Mouse (Mus musculus) neural tube, embryonic 15.5 days (tissue): ENCODE measurements around the gene Med28. TPM values are rescaled to one million over a fixed set of nuclear protein-coding genes. Genes with fewer than 3 reads are reported as not detected.

Experiments
- ATAC-seq: fragments of 200-750 bp; cut with Nextera tagmentation; 2 replicates; pipeline ENCODE4 v1.8.0; 2017; ENCODE audit warnings: mild to moderate bottlenecking, moderate TSS enrichment, moderate library complexity; ENCODE audit not compliant: low FRiP score
- H3K27ac ChIP-seq: fragments of 300-500 bp; sonication (generic); replicated peaks from 2 replicates; pipeline ENCODE4 v1.5.1; 2015; ENCODE audit warnings: mild to moderate bottlenecking, inconsistent platforms
- H3K27me3 ChIP-seq: fragments of 300-500 bp; sonication (generic); replicated peaks from 2 replicates; pipeline ENCODE4 v1.6.1; 2015; ENCODE audit warnings: inconsistent platforms
- H3K36me3 ChIP-seq: fragments of 300-500 bp; sonication (generic); 2 replicates; pipeline ENCODE4 v1.6.1; 2015; ENCODE audit warnings: inconsistent platforms
- H3K4me1 ChIP-seq: fragments of 300-500 bp; sonication (generic); 2 replicates; pipeline ENCODE4 v1.6.1; 2015; ENCODE audit warnings: inconsistent platforms
- H3K4me2 ChIP-seq: fragments of 300-500 bp; sonication (generic); 2 replicates; pipeline ENCODE4 v1.6.1; 2015; ENCODE audit warnings: inconsistent platforms, mild to moderate bottlenecking, moderate library complexity
- H3K4me3 ChIP-seq: fragments of 300-500 bp; sonication (generic); replicated peaks from 2 replicates; pipeline ENCODE4 v1.5.1; 2015; ENCODE audit warnings: mild to moderate bottlenecking, inconsistent platforms
- H3K9ac ChIP-seq: fragments of 300-500 bp; sonication (generic); replicated peaks from 2 replicates; pipeline ENCODE4 v1.6.1; 2015; ENCODE audit warnings: mild to moderate bottlenecking, inconsistent platforms
- H3K9me3 ChIP-seq: fragments of 300-500 bp; sonication (generic); replicated peaks from 2 replicates; pipeline ENCODE4 v1.6.1; 2016; ENCODE audit warnings: inconsistent platforms
- WGBS: fragments of 180-500 bp; shearing (Covaris S2); methylation state at CpG from one replicate; pipeline ENCODE4 v1.1.7; 2015; ENCODE audit warnings: mixed read lengths; 5-methylcytosine and 5-hydroxymethylcytosine counted together
- polyA plus RNA-seq: library from polyadenylated mRNA; unstranded; fragments of >200 nt; fragmentation: Nextera tagmentation; extraction: Ambion mirVana; gene quantifications from 2 replicates; pipeline ENCODE4 v1.2.1, GENCODE M21; 2015

Med28 gene
- polyA plus RNA-seq, 1 experiment from 2014 or later: 257 TPM

GRCm38 (mm10) chr5:45513511-45513910, 6.5 kb upstream of the Med28 start:
- H3K36me3 ChIP-seq: peaks cover 22% of the 10 kb centered on the region
- H3K4me1 ChIP-seq: no peaks in the 10 kb centered on the region
- H3K27me3 ChIP-seq: no peaks in the 10 kb centered on the region
- H3K9ac ChIP-seq: no peak overlapping the region
- 92% methylated on average over 2 of the region's 2 CpGs for WGBS
- H3K4me2 ChIP-seq: no peak overlapping the region
- no peak overlapping the region for H3K4me3 ChIP-seq
- no peaks in the 10 kb centered on the region for H3K9me3 ChIP-seq
- no peak overlapping the region for H3K27ac ChIP-seq
- ATAC-seq: no peak

- H3K4me1 ChIP-seq: peaks cover 4% of the 10 kb centered on the region
- no peak overlapping the region for H3K4me2 ChIP-seq
- no peak overlapping the region for H3K9ac ChIP-seq
- no peaks in the 10 kb centered on the region for H3K27me3 ChIP-seq
- H3K9me3 ChIP-seq: no peaks in the 10 kb centered on the region
- no peak overlapping the region for H3K4me3 ChIP-seq
- 90% methylated on average over 1 of the region's 1 CpGs for WGBS
- H3K27ac ChIP-seq: no peak overlapping the region
- H3K36me3 ChIP-seq: peaks cover 21% of the 10 kb centered on the region
- no peak for ATAC-seq
Observed at GRCm38 (mm10) chr5:45514599-45514998, 5.4 kb upstream of the Med28 start.

GRCm38 (mm10) chr5:45515151-45515743, 4.8 kb upstream of the Med28 start:
- H3K27me3 ChIP-seq: no peaks in the 10 kb centered on the region
- H3K4me2 ChIP-seq: no peak overlapping the region
- no peak overlapping the region for H3K4me3 ChIP-seq
- no peak overlapping the region for H3K9ac ChIP-seq
- no peak overlapping the region for H3K27ac ChIP-seq
- H3K9me3 ChIP-seq: no peaks in the 10 kb centered on the region
- H3K4me1 ChIP-seq: peaks cover 7% of the 10 kb centered on the region
- 88% methylated on average over 10 of the region's 10 CpGs for WGBS
- peaks cover 16% of the 10 kb centered on the region for H3K36me3 ChIP-seq
- ATAC-seq: no peak

- ATAC-seq: no peak
- Histone ChIP-seq H3K27me3 (no peaks in the 10 kb centered on the region), H3K4me1 (peaks cover 25% of the 10 kb centered on the region), H3K27ac (0 out of 2 replicates have a peak overlapping the region, but pooled peaks have one; percentile 84), H3K4me3 (peak overlapping the region; percentile 98), H3K36me3 (peaks cover 16% of the 10 kb centered on the region), H3K4me2 (peak overlapping the region; percentile 97), H3K9me3 (no peaks in the 10 kb centered on the region), H3K9ac (peak overlapping the region; percentile 96)
- WGBS: 9% methylated on average over 5 of the region's 5 CpGs
Observed at GRCm38 (mm10) chr5:45520809-45521110, 731 bp downstream of the Med28 start.

- Histone ChIP-seq H3K36me3 (peaks cover 25% of the 10 kb centered on the region), H3K27me3 (no peaks in the 10 kb centered on the region), H3K27ac (no peak overlapping the region), H3K4me3 (peak overlapping the region; percentile 98), H3K4me1 (peaks cover 25% of the 10 kb centered on the region), H3K9ac (peak overlapping the region; percentile 10; the same call in 1 of the 2 replicates), H3K4me2 (peak overlapping the region; percentile 97), H3K9me3 (no peaks in the 10 kb centered on the region)
- WGBS: 84% methylated on average over 6 of the region's 6 CpGs
- ATAC-seq: no peak
Observed at GRCm38 (mm10) chr5:45521601-45522000, 1.6 kb downstream of the Med28 start.

- Histone ChIP-seq H3K27ac (no peak overlapping the region), H3K27me3 (no peaks in the 10 kb centered on the region), H3K36me3 (peaks cover 57% of the 10 kb centered on the region), H3K9me3 (no peaks in the 10 kb centered on the region), H3K4me3 (no peak overlapping the region), H3K9ac (no peak overlapping the region), H3K4me2 (no peak overlapping the region), H3K4me1 (peaks cover 19% of the 10 kb centered on the region)
- WGBS: 96% methylated on average over 10 of the region's 10 CpGs
- ATAC-seq: no peak
Observed at GRCm38 (mm10) chr5:45525101-45525500, 5.1 kb downstream of the Med28 start.

- WGBS: 92% methylated on average over 4 of the region's 4 CpGs
- peaks cover 11% of the 10 kb centered on the region for H3K4me1 ChIP-seq
- H3K9me3 ChIP-seq: no peaks in the 10 kb centered on the region
- H3K27me3 ChIP-seq: no peaks in the 10 kb centered on the region
- no peak overlapping the region for H3K27ac ChIP-seq
- no peak overlapping the region for H3K4me2 ChIP-seq
- peaks cover 66% of the 10 kb centered on the region for H3K36me3 ChIP-seq
- no peak for ATAC-seq
- H3K4me3 ChIP-seq: no peak overlapping the region
- H3K9ac ChIP-seq: no peak overlapping the region
Observed at GRCm38 (mm10) chr5:45526338-45526737, 6.3 kb downstream of the Med28 start.

- Histone ChIP-seq H3K36me3 (peaks cover 73% of the 10 kb centered on the region), H3K27ac (no peak overlapping the region), H3K4me1 (0 out of 2 replicates have a peak, but pooled peaks cover 1% of the 10 kb centered on the region), H3K27me3 (no peaks in the 10 kb centered on the region), H3K4me2 (no peak overlapping the region), H3K9me3 (no peaks in the 10 kb centered on the region), H3K9ac (no peak overlapping the region), H3K4me3 (no peak overlapping the region)
- ATAC-seq: no peak
- WGBS: 89% methylated on average over 3 of the region's 3 CpGs
Observed at GRCm38 (mm10) chr5:45529696-45530095, 9.7 kb downstream of the Med28 start.

- H3K27me3 ChIP-seq: no peaks in the 10 kb centered on the region
- peak; percentile 84 for ATAC-seq
- no peak overlapping the region for H3K9ac ChIP-seq
- no peak overlapping the region for H3K4me3 ChIP-seq
- H3K36me3 ChIP-seq: peaks cover 26% of the 10 kb centered on the region
- no peak overlapping the region for H3K27ac ChIP-seq
- H3K4me2 ChIP-seq: peak overlapping the region; percentile 23; the same call in 1 of the 2 replicates
- H3K4me1 ChIP-seq: 0 out of 2 replicates have a peak, but pooled peaks cover 2% of the 10 kb centered on the region
- H3K9me3 ChIP-seq: no peaks in the 10 kb centered on the region
- 9% methylated on average over 16 of the region's 17 CpGs for WGBS
Observed at GRCm38 (mm10) chr5:45534319-45535098, 14.5 kb downstream of the Med28 start.

GRCm38 (mm10) chr5:45535177-45535576, 15.1 kb downstream of the Med28 start:
- Histone ChIP-seq H3K27me3 (no peaks in the 10 kb centered on the region), H3K36me3 (peaks cover 21% of the 10 kb centered on the region), H3K4me1 (0 out of 2 replicates have a peak, but pooled peaks cover 2% of the 10 kb centered on the region), H3K9me3 (no peaks in the 10 kb centered on the region), H3K27ac (no peak overlapping the region), H3K4me3 (no peak overlapping the region), H3K9ac (no peak overlapping the region), H3K4me2 (no peak overlapping the region)
- no peak for ATAC-seq
- WGBS: 70% methylated on average over 4 of the region's 4 CpGs

- no peak for ATAC-seq
- H3K9me3 ChIP-seq: no peaks in the 10 kb centered on the region
- no peaks in the 10 kb centered on the region for H3K36me3 ChIP-seq
- H3K4me2 ChIP-seq: no peak overlapping the region
- H3K4me3 ChIP-seq: no peak overlapping the region
- H3K4me1 ChIP-seq: 0 out of 2 replicates have a peak, but pooled peaks cover 2% of the 10 kb centered on the region
- WGBS: 65% methylated on average over 10 of the region's 10 CpGs
- no peak overlapping the region for H3K9ac ChIP-seq
- no peak overlapping the region for H3K27ac ChIP-seq
- no peaks in the 10 kb centered on the region for H3K27me3 ChIP-seq
Observed at GRCm38 (mm10) chr5:45539502-45539901, 19.5 kb downstream of the Med28 start.

GRCm38 (mm10) chr5:45543374-45543773, 23.3 kb downstream of the Med28 start:
- Histone ChIP-seq H3K4me3 (no peak overlapping the region), H3K36me3 (no peaks in the 10 kb centered on the region), H3K27ac (no peak overlapping the region), H3K9ac (no peak overlapping the region), H3K27me3 (no peaks in the 10 kb centered on the region), H3K9me3 (no peaks in the 10 kb centered on the region), H3K4me1 (no peaks in the 10 kb centered on the region), H3K4me2 (no peak overlapping the region)
- no peak for ATAC-seq
- WGBS: 54% methylated on average over 5 of the region's 5 CpGs
